Mouse (Mus musculus) urinary bladder, adult 2 months (tissue): Measurements from ENCODE around the gene Fam13c. TPM values are rescaled to one million over a fixed set of nuclear protein-coding genes. Genes with fewer than 3 reads are reported as not detected.
"Not testable (repeated sequence)": the region's sequence is repeated elsewhere in the genome, so short reads cannot be mapped to it uniquely, and the experiment has no call there.

Experiments used
- DNase-seq: peaks from one replicate; pipeline ENCODE4 v3.0.0; 2022; ENCODE audit warnings: low spot score
- polyA plus RNA-seq: library from polyadenylated mRNA; depleted of rRNA; stranded (reverse); fragments of >200 nt; gene quantifications from 2 replicates; pipeline ENCODE4 v1.2.3, GENCODE M21; 2012; rRNA removed

Fam13c gene
- polyA plus RNA-seq, result 11.5 and 23.5 TPM in 2 replicates

- peak; percentile 29 for DNase-seq
Measured at GRCm38 (mm10) chr10:70439676-70440521, at the start of gene Fam13c. Fam13c (plus strand) TSS chr10:70440481.

- no peak for DNase-seq
Measured at GRCm38 (mm10) chr10:70395900-70396299, 44.4 kb upstream of the Fam13c start.

- DNase-seq, result no peak
Measured at GRCm38 (mm10) chr10:70398224-70398623, 42.1 kb upstream of the Fam13c start.

GRCm38 (mm10) chr10:70402006-70402405 is 38.3 kb upstream of the Fam13c start:
- DNase-seq, result no peak

- no peak for DNase-seq
Measured at GRCm38 (mm10) chr10:70402711-70403110, 37.6 kb upstream of the Fam13c start.

DNA sequence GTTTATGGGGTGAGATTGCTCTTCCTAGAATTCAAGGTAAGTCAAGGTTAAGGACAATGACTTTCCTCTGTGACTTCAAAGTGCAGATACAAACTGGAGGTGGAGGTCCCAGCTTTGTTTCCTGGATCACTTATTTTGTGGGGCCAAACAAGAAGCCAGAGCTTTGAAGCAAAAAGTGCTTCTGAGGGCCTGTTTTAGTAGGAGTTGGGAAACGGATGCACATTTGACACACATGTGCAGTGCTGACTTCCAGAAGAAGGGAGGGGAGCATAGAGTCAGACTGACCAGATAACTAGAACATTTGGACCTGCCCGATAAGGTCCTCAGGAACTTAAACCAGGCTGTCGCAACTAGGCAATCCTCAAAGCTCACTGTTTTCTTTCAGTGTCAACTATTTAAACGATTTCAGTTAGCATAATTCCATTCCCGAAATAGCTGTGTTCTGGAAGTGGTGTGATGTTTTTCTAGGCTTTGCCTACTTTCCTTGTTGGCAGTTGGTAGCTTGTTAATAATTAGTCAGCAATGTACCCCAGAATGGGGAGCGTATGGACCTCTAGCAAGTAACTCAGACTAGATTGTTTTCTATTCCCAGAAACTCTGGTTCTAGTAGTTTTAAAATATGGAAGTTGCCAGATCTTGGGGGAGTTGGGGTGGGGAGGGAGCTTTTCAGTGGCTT is 22.3 kb upstream of the Fam13c start:
- DNase-seq, result no peak

- no peak for DNase-seq
Measured at GRCm38 (mm10) chr10:70419282-70420264, 20.7 kb upstream of the Fam13c start.

DNA sequence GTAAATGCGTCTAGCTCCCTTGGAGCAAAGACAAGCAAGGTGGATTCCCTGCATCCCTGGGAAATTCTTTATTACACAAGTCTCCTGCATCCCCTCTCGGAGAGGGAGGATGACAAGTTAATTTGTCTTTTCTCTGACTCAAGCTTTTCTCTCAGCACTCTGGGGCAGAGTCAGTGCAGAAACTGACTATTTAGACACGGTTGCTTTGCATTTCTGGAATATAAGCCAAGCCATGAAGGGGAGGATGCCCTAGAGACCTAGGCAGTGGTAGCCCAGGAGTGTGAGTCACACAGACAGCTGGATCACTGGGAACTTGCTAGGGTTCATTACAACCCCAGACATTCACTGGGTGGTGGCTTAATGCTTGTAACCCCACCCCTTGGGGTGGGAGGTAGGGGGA is 13.9 kb upstream of the Fam13c start:
- DNase-seq, result no peak

- DNase-seq, result no peak
Measured at GRCm38 (mm10) chr10:70428121-70428662, 12.1 kb upstream of the Fam13c start.

- DNase-seq, result no peak
Measured at GRCm38 (mm10) chr10:70429341-70429740, 10.9 kb upstream of the Fam13c start.

DNA sequence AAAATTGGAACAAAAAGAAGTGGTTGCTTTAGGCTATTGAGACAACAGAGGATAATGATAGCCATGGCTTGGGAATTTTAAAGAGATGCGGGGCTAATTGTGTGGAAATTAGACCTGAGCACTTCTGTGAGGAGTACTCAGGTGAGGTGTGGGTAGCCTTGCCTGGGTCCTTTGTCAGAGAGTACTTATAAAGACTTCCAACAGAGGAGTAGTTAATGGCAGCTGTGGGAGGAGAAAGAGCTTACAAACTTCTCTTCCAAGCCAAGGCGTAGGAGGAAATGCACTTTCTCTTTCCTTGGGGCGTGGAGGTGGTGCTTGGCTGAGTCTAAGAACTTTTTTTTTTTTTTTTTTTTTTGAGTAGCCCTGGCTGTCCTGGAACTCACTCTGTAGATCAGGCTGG is 6.9 kb upstream of the Fam13c start:
- DNase-seq, result no peak

DNA sequence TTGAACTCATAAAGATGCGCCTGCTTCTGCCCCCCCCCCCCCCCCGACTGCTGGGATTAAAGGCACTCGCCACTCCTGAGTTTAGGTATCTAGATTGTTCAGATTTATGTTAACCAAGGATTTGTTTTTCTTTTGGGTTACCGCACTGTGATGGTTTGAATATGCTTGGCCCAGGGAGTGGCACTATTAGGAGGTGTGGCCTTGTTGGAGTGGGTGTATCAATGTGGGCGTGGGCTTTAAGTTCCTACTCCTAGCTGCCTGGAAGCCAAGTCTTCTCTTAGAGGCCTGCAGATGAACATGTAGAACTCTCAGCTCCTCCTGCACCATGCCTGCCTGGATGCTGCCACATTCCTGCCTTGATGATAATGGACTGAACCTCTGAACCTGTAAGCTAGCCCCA is 6.5 kb upstream of the Fam13c start:
- not testable (repeated sequence) for DNase-seq

DNA sequence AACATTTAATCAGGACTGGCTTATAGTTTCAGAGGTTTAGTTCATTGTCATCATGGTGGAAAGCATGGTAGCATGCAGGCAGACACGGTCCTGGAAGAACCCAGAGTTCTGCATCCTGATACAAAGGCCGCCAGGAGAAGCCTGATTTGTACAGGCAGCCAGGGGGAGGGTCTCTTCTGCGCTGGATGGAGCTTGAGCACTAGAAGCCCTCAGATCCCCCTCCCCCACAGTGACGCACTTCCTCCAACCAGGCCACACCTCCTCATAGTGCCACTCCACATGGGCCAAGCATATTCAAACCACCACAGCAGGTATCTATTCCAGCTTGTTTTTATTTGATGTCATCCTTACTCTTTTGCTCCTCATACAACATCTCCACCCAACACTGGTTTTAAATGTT is 3.6 kb upstream of the Fam13c start:
- no peak for DNase-seq

DNA sequence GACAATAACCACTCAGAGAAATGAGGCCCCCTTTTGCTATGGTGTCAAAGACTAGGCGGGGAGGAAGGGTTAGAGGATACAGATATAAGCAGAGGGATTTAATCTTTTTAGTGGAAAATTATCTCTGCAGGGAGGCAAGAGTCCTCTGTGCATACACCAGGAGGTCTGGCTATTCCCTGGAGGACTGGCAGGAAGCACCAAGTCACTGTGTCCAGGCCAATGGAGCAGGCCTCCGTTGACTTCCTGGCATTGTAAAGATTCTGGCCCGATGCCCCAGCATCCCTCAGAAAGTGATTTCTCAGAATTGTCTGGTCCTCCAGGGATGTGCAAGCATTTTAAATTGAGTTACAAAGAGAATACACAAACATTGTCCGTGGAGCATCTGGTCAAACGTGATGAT is 3.0 kb upstream of the Fam13c start:
- no peak for DNase-seq

DNA sequence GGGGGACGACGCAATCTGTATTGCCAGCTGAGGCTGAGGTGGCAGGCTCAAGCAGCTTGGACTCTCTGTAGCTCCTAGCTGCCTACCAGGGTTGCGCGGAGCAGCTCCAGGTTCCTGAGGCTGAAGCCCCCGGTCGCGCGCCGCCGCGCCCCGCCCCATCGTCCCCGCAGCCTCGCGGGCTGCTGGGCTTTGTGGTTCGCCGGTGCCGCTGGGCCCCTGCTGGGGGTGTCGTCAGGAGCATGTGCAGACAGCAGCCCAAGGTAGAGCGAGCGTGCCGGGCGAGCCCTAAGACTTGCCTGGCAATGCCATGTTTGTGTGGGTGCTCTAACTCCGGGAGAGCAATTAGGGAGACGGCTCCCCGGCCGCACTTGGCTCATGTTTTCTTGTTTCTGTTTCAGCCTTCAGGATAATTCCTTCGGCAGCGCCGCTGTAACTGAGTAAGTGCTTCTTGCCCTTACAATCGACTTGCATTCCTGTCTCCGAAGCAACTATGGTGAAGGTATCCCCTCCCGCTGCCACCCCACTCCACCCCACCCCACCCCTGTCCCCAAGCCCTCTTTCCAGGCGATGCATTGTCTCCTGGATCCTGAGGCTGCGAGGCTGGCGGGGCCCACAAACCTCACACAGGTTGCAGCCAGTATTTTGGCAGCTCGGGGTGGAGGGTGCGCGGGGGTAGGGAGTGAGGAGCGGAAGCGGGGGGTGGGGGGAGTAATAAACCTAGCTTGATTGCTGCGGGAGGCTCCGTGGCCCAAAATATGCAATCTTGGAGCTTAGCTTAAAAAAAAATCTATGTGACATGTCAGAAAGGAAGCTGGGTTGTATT is 569 bp downstream of the Fam13c start:
- peak; percentile 49 for DNase-seq

DNA sequence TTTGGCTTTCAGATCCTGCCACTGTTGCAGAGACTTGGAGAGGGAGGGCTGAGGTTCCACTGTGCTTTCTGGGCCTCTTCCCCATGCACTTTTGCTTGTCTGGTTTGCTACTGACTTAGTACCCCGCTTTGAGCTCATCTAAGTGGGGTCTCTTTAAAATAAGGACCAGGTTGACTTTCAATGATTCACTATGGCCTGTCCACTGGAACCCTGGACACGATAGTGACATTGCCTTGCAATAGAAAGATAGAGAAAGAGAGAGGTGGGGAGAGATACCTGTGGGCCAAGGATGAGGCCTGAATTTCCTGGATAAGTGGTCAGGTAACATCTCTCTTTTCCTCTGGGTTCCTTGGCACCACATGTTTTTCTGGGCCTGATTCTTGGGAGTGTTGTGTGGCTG is 1.9 kb downstream of the Fam13c start:
- no peak for DNase-seq

GRCm38 (mm10) chr10:70442623-70443022 is 2.3 kb downstream of the Fam13c start:
- no peak for DNase-seq

- no peak for DNase-seq
Measured at GRCm38 (mm10) chr10:70447787-70448186, 7.5 kb downstream of the Fam13c start.

GRCm38 (mm10) chr10:70449206-70449605 is 8.9 kb downstream of the Fam13c start:
- no peak for DNase-seq

- DNase-seq, result no peak
Measured at GRCm38 (mm10) chr10:70455886-70456305, 15.6 kb downstream of the Fam13c start.
